Mouse (Mus musculus): ENCODE measurements around the gene Cirbp. TPM values are rescaled to one million over a fixed set of nuclear protein-coding genes. Genes with fewer than 3 reads are reported as not detected.

Gene Cirbp
- polyA plus RNA-seq, 1 experiment from 2014 or later = 311 TPM

GRCm38 (mm10) chr10:80141243-80141642 lies 24.5 kb upstream of the Cirbp start:
- peak overlapping the region; percentile 32 for H3K4me3 ChIP-seq (ENCODE audit: low read length)
- peaks cover 41% of the 10 kb centered on the region for H3K4me1 ChIP-seq (ENCODE audit: control insufficient read depth, insufficient read depth, low read depth, low read length)
- no peaks in the 10 kb centered on the region for H3K27me3 ChIP-seq (replicated peaks; ENCODE audit: control insufficient read depth, insufficient read depth, low read length)
- WGBS = under 1% methylated on average over 29 of the region's 29 CpGs
- H3K36me3 ChIP-seq (ENCODE audit: control insufficient read depth, insufficient read depth, low read length) = peaks cover 15% of the 10 kb centered on the region; the same call in 1 of the 2 replicates
- peak overlapping the region; percentile 61 for H3K4me2 ChIP-seq (ENCODE audit: low read length)
- peak overlapping the region; percentile 85 for H3K27ac ChIP-seq (ENCODE audit: low read depth, low read length)
- peak overlapping the region; percentile 56 for H3K9ac ChIP-seq (ENCODE audit: low read depth, low read length)
- no peaks in the 10 kb centered on the region for H3K9me3 ChIP-seq (ENCODE audit: control insufficient read depth, low read length)
- peak; percentile 68 for ATAC-seq

- whole genome bisulfite sequencing = under 1% methylated on average over 41 of the region's 43 CpGs
- H3K27ac ChIP-seq (ENCODE audit: low read depth, low read length) = peak overlapping the region; percentile 85
- peak overlapping the region; percentile 88 for H3K9ac ChIP-seq (ENCODE audit: low read depth, low read length)
- peaks cover 34% of the 10 kb centered on the region for H3K4me1 ChIP-seq (ENCODE audit: control insufficient read depth, insufficient read depth, low read depth, low read length)
- H3K9me3 ChIP-seq (ENCODE audit: control insufficient read depth, low read length) = no peaks in the 10 kb centered on the region
- no peaks in the 10 kb centered on the region for H3K27me3 ChIP-seq (replicated peaks; ENCODE audit: control insufficient read depth, insufficient read depth, low read length)
- H3K4me3 ChIP-seq (ENCODE audit: low read length) = peak overlapping the region; percentile 72
- peak; percentile 86 for ATAC-seq
- H3K4me2 ChIP-seq (ENCODE audit: low read length) = peak overlapping the region; percentile 61
- peaks cover 14% of the 10 kb centered on the region; the same call in 1 of the 2 replicates for H3K36me3 ChIP-seq (ENCODE audit: control insufficient read depth, insufficient read depth, low read length)
Measured at GRCm38 (mm10) chr10:80141786-80142529, 23.8 kb upstream of the Cirbp start.

- WGBS = under 1% methylated on average over 15 of the region's 15 CpGs
- peaks cover 30% of the 10 kb centered on the region for H3K4me1 ChIP-seq (ENCODE audit: control insufficient read depth, insufficient read depth, low read depth, low read length)
Measured at GRCm38 (mm10) chr10:80142530-80142925, 23.3 kb upstream of the Cirbp start.

GRCm38 (mm10) chr10:80143664-80144063 lies 22.1 kb upstream of the Cirbp start:
- no peak for ATAC-seq
- peaks cover 28% of the 10 kb centered on the region for H3K4me1 ChIP-seq (ENCODE audit: control insufficient read depth, insufficient read depth, low read depth, low read length)
- no peaks in the 10 kb centered on the region for H3K27me3 ChIP-seq (replicated peaks; ENCODE audit: control insufficient read depth, insufficient read depth, low read length)
- 92% methylated on average over 7 of the region's 7 CpGs for WGBS
- H3K9ac ChIP-seq (ENCODE audit: low read depth, low read length) = no peak overlapping the region
- H3K36me3 ChIP-seq (ENCODE audit: control insufficient read depth, insufficient read depth, low read length) = peaks cover 14% of the 10 kb centered on the region; the same call in 1 of the 2 replicates
- H3K27ac ChIP-seq (ENCODE audit: low read depth, low read length) = no peak overlapping the region
- H3K9me3 ChIP-seq (ENCODE audit: control insufficient read depth, low read length) = no peaks in the 10 kb centered on the region
- H3K4me2 ChIP-seq (ENCODE audit: low read length) = no peak overlapping the region
- H3K4me3 ChIP-seq (ENCODE audit: low read length) = no peak overlapping the region

More at GRCm38 (mm10) chr10:80142530-80142925, 23.3 kb upstream of the Cirbp start:
- peak overlapping the region; percentile 88 for H3K9ac ChIP-seq (ENCODE audit: low read depth, low read length)
- peak overlapping the region; percentile 61 for H3K4me2 ChIP-seq (ENCODE audit: low read length)
- no peaks in the 10 kb centered on the region for H3K27me3 ChIP-seq (replicated peaks; ENCODE audit: control insufficient read depth, insufficient read depth, low read length)
- H3K27ac ChIP-seq (ENCODE audit: low read depth, low read length) = peak overlapping the region; percentile 85
- no peaks in the 10 kb centered on the region for H3K9me3 ChIP-seq (ENCODE audit: control insufficient read depth, low read length)
- peak overlapping the region; percentile 72 for H3K4me3 ChIP-seq (ENCODE audit: low read length)
- ATAC-seq = no peak
- peaks cover 14% of the 10 kb centered on the region; the same call in 1 of the 2 replicates for H3K36me3 ChIP-seq (ENCODE audit: control insufficient read depth, insufficient read depth, low read length)

GRCm38 (mm10) chr10:80144159-80144558 lies 21.6 kb upstream of the Cirbp start:
- Histone ChIP-seq H3K4me3 (ENCODE audit: low read length) (no peak overlapping the region), H3K9ac (ENCODE audit: low read depth, low read length) (no peak overlapping the region), H3K4me1 (ENCODE audit: control insufficient read depth, insufficient read depth, low read depth, low read length) (peaks cover 28% of the 10 kb centered on the region), H3K4me2 (ENCODE audit: low read length) (no peak overlapping the region), H3K9me3 (ENCODE audit: control insufficient read depth, low read length) (no peaks in the 10 kb centered on the region), H3K36me3 (ENCODE audit: control insufficient read depth, insufficient read depth, low read length) (peaks cover 14% of the 10 kb centered on the region; the same call in 1 of the 2 replicates), H3K27ac (ENCODE audit: low read depth, low read length) (no peak overlapping the region), H3K27me3 (replicated peaks; ENCODE audit: control insufficient read depth, insufficient read depth, low read length) (no peaks in the 10 kb centered on the region)
- 93% methylated on average over 12 of the region's 12 CpGs for WGBS
- ATAC-seq = no peak

GRCm38 (mm10) chr10:80144864-80145838 lies 20.6 kb upstream of the Cirbp start:
- Histone ChIP-seq H3K36me3 (ENCODE audit: control insufficient read depth, insufficient read depth, low read length) (peaks cover 14% of the 10 kb centered on the region; the same call in 1 of the 2 replicates), H3K9ac (ENCODE audit: low read depth, low read length) (0 out of 2 replicates have a peak overlapping the region, but pooled peaks have one; percentile 13), H3K9me3 (ENCODE audit: control insufficient read depth, low read length) (no peaks in the 10 kb centered on the region), H3K4me2 (ENCODE audit: low read length) (no peak overlapping the region), H3K27ac (ENCODE audit: low read depth, low read length) (no peak overlapping the region; the same call in 1 of the 2 replicates), H3K4me1 (ENCODE audit: control insufficient read depth, insufficient read depth, low read depth, low read length) (peaks cover 24% of the 10 kb centered on the region), H3K4me3 (ENCODE audit: low read length) (no peak overlapping the region), H3K27me3 (replicated peaks; ENCODE audit: control insufficient read depth, insufficient read depth, low read length) (no peaks in the 10 kb centered on the region)
- no peak for ATAC-seq
- 72% methylated on average over 20 of the region's 20 CpGs for whole genome bisulfite sequencing

- 82% methylated on average over 5 of the region's 6 CpGs for WGBS
- Histone ChIP-seq H3K9ac (ENCODE audit: low read depth, low read length) (peak overlapping the region; percentile 33; the same call in 1 of the 2 replicates), H3K27me3 (replicated peaks; ENCODE audit: control insufficient read depth, insufficient read depth, low read length) (no peaks in the 10 kb centered on the region), H3K4me1 (ENCODE audit: control insufficient read depth, insufficient read depth, low read depth, low read length) (peaks cover 22% of the 10 kb centered on the region), H3K36me3 (ENCODE audit: control insufficient read depth, insufficient read depth, low read length) (peaks cover 14% of the 10 kb centered on the region; the same call in 1 of the 2 replicates), H3K4me2 (ENCODE audit: low read length) (no peak overlapping the region), H3K4me3 (ENCODE audit: low read length) (no peak overlapping the region), H3K27ac (ENCODE audit: low read depth, low read length) (no peak overlapping the region; the same call in 1 of the 2 replicates), H3K9me3 (ENCODE audit: control insufficient read depth, low read length) (no peaks in the 10 kb centered on the region)
- no peak for ATAC-seq
Measured at GRCm38 (mm10) chr10:80145896-80146295, 19.9 kb upstream of the Cirbp start.

GRCm38 (mm10) chr10:80146568-80147011 lies 19.2 kb upstream of the Cirbp start:
- Histone ChIP-seq H3K27me3 (replicated peaks; ENCODE audit: control insufficient read depth, insufficient read depth, low read length) (no peaks in the 10 kb centered on the region), H3K4me3 (ENCODE audit: low read length) (no peak overlapping the region), H3K4me1 (ENCODE audit: control insufficient read depth, insufficient read depth, low read depth, low read length) (peaks cover 21% of the 10 kb centered on the region), H3K9ac (ENCODE audit: low read depth, low read length) (no peak overlapping the region), H3K4me2 (ENCODE audit: low read length) (no peak overlapping the region), H3K27ac (ENCODE audit: low read depth, low read length) (no peak overlapping the region; the same call in 1 of the 2 replicates), H3K36me3 (ENCODE audit: control insufficient read depth, insufficient read depth, low read length) (peaks cover 14% of the 10 kb centered on the region; the same call in 1 of the 2 replicates), H3K9me3 (ENCODE audit: control insufficient read depth, low read length) (no peaks in the 10 kb centered on the region)
- 73% methylated on average over 4 of the region's 4 CpGs for WGBS
- ATAC-seq = no peak

Data from hindbrain, embryonic 16.5 days (tissue).